Mouse (Mus musculus) inflammation-experienced regulatory T-cells, adult 6 months (primary cell): Measurements from ENCODE around the gene Anks1b. TPM values are rescaled to one million over a fixed set of nuclear protein-coding genes. Genes with fewer than 3 reads are reported as not detected.

Experiments
- ATAC-seq: one replicate; pipeline ENCODE4 v1.8.0; 2017
- polyA plus RNA-seq, 3 experiments: library from polyadenylated mRNA; unstranded; fragments of 100-300 nt; shearing (Covaris generic); gene quantifications; one replicate each; pipeline ENCODE4 v1.2.1; 2017

Anks1b gene
- polyA plus RNA-seq, 3 experiments from 2014 or later, result 0.30 TPM; not detected in 2

DNA sequence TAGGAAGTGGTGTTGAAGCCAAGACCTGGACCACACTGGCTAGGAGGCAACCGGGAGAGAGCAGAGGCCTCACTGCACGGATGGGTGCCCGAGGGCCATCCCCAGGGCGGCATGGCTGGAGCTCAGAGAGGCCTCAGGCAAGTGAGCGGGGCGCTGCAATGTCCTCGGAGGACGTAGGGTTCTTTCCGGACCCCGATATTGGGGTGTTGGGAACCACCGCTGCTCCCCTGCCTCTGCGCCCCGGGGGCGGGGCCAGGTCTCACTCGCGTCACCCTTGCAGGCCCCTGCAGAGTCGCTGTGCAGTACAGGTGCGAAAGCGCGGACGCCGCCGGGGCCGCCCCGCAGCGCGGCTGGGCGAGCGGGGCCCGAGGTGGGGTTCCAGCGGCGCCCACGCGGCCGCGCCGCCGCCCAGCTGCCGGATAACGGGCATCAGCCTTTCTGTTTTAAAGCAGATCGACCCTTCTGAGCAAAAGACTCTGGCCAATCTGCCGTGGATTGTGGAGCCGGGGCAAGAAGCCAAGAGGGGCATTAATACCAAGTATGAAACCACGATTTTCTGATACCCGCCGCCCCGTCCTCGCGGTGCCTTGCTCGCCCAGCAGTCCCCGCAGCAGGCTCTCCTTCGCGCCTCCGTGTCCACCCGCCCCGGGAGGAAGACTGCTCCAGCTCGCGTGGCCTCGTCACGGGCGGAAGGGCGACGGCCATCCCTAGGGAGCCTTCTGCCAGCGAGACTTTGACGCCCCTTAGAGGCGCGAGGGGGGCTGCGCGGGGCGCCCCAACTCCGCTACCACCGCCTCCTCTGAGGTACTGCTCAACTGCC is 1096.3 kb downstream of the Anks1b start:
- ATAC-seq, result peak; percentile 52

DNA sequence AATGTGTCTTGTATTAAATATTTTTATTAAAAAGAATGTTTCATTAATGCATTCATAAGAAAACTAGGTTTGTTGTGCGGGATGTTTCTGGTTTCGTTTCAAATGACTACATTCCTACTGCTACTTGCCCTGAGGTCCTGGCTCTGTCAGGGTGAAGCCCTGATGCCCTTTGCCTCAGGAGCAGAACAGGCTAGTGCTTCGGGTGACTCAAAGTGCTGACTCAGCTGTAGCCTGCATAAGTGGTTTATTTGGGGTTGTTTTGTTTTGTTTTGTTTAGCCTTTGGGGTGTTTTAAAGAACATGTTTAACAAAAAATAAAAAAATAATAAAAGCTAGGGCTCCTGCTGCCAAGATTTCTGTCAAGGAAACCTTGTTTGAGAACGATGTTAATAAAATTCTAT is 1097.3 kb downstream of the Anks1b start:
- no peak for ATAC-seq

DNA sequence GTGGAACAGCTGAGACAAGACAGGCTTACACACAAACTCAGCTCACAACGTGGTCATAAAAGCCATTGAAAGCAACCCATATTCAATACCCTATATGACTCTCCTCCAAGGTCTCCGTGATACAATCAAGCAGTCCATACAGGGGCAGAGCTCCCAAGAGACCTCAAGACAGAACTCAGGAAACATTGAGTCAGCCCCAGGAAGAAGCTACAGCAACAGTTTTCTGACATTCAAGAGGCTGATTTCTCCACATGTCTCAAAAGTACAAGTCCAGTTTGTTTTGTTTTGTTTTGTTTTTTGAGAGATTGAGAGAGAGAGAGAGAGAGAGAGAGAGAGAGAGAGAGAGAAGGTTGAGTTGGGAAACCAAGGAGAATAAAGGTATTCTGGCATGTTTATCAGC is 1100.8 kb downstream of the Anks1b start:
- ATAC-seq, result no peak

DNA sequence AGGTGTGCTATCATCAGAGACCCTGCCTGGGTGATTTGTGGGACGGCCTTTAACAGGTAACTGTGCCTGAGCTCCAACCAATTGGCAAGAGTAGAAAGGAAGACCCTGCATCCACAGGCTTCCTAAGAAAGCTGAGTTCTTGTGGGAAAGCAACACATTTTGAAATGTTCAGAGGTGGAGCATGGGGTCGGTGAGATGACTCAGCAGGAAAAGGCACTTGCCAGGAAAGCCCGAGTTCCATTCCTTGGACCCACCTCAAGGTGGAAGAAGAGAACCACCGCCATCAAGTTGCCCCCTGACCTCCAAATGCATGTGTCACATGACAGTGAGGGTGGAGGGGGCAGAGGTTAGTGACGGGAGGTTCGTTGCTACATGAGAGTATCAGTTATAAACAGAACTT is 1101.2 kb downstream of the Anks1b start:
- no peak for ATAC-seq

DNA sequence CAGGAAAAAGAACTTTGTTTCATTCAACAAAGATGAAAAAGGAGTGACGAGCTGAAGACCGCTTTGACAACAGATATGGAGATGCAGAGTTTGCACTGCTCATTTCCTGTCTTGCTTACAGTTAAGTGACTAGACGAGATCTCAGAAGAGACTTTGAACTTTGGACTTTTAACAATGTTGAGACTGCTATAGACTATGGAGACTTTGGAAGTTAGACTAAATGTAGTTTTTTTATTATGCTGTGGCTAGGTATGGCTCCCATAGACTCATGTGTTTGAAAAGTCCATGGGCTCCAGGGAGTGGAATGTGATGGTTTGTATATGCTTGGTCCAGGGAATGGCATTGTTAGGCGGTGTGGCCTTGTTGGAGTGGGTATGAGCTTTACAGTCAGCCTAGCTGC is 1108.5 kb downstream of the Anks1b start:
- no peak for ATAC-seq

DNA sequence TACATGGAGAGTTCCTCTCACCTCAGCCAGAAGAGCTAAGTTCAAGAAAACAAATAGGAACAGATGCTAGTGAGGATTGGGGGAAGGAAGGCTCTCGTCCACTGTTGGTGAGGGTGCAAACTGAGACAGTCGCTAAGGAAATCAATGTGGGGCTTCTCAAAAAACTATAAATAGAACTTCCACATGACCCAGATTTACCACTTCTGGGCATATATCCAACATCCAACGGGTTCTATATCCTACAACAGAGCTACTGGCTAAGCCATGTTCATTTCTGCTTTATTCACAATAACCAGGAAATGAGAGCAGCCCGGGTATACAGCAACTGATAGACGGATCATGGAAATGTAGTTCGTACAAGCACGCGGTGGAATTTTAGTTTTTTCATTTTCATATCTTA is 1109.7 kb downstream of the Anks1b start:
- no peak for ATAC-seq

DNA sequence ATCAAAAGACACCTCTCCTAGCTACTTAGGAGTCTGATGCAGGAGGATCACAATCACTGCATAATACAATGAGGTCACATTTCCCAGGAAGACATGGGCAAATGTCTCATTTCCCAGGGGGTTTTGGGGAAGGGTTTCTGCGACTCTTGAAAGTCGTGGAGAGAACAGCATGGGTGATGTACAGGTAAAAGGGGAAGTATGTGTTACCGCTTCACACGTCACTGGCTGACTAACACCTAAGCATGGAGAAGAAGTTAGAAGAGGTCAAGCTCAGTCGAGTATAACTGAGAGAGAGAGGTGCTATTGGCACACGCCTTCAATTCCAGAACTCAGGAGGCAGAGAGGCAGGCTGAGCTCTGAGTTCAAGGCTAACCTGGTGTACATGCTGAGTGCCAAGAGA is 1117.0 kb downstream of the Anks1b start:
- no peak for ATAC-seq

DNA sequence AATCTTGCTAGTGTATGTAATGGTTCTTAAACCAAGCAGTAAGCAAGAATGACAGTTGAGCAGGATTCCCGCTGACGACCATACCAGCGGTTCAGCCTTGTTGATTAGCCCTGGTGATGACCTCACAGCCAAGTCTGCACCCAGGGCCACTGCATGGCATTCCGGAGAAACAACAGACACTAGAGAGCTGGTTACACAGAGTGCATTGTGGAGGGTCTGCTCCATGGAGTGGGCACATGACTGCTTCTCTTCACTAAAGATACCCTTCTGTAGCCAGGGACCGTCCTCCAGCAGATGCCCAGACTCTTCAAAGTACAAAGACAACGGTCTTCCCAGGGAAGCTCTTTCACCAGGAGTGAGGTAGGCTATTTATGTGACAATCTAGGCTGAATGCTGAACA is 1118.9 kb downstream of the Anks1b start:
- no peak for ATAC-seq

DNA sequence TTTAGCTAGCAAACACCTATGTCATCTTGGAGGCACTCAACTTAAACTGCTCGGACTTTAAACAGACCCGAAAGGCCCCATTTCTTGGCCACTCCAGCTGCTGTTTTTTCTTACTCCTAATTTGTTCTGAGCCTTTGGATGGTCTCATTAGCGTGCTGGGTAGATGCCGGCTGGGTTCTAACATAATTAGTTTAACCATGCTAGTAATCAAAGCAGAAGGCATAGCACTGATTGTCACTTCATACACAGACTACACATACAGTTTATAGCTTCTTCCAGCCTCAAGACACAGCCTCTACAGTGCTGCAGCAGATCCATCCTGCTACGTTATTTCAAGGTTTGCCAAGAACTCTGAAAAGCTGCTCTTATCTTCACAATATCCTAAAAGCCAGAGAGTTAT is 1120.6 kb downstream of the Anks1b start:
- no peak for ATAC-seq

DNA sequence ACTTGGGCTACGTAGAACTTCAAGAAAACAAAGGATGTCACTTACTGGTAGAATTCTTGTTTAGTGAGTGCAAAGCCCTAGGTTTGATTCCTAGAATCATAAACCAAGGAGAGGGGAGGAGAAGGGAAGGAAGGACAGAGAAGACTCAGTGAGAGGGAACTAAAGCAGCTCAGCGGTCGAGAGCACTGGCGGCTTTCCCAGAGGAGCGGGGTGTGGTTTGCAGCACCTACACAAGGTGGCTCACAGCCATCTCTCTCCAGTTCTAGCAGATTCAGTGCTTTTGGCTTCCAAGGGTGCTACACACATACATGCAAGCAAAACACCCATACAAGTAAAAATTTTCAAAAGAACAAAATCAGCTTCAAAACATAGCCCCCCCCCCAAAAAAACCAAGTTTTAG is 1126.6 kb downstream of the Anks1b start:
- no peak for ATAC-seq

DNA sequence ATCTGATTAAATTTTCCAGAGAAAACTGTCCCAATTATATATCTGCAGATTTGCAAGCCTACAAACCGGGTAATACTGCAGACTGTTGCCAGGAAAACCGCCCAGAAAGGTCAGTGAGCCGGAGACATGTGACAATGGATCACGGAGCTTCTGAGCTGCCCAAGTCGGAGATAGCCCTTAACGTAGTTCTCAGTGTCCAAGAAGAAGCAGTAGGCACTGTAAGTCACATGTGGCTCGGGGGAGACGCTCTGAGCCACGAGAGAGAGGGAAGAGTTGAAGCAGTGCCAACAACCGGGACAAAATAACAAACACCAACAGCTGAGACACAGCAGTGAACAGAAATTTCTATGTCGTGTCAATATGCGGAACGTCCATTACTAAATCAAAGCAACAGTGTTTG is 1128.1 kb downstream of the Anks1b start:
- ATAC-seq, result no peak

DNA sequence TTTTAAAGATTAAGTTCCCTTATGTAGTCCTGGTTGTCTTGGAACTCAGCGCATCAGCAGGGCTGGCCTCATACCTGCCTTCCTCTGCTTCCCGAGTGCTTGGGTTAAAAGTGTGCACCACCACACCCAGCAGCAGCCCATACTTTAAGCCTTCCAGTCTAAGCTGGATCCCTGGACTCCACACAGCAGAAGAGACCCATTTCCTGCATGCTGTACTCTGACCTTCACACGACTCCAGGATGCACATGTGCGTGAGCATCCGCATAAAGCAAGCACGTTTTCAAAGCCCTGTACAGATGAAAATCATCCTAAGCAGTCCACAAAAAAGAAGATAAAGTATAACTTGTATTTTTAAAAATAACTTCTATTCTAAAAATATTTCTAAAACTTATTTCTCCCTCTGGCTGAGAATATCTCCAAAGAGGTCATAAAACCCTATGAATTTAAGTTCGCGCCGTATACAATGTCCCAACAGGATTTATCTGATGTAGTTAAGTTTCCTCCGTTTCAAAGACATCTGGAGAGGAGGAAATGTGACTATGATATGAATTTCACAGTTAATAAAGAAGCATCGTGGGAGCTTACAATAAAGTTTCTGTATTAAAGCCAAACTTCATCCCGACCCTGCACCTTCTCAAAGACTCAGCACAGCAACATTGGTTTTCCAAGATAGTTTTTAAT is 1132.7 kb downstream of the Anks1b start:
- ATAC-seq, result no peak

Other genes with a start within 250 kb of the Anks1b start
- 10 to 100 TPM in 1 of 3 experiments, 1 to 10 TPM in 2; 7.8 to 10.7 (median 9.9) TPM for gene Scyl2, start 187.2 kb upstream of the Anks1b start, polyA plus RNA-seq
- 10 to 100 TPM; 43.5 to 52.5 (median 44.7) TPM for gene Actr6, start 141.2 kb upstream of the Anks1b start, polyA plus RNA-seq
- gene Uhrf1bp1l, start 128.5 kb upstream of the Anks1b start, polyA plus RNA-seq, result 10 to 100 TPM; 22.5 to 33.8 (median 26.2) TPM